Mouse (Mus musculus) bone marrow macrophage, adult 2 months (primary cell): ENCODE measurements around the gene Stoml1.

Experiments used
- CTCF ChIP-seq: IDR thresholded peaks from 2 replicates; pipeline ENCODE4 v1.5.1; 2012; ENCODE audit warnings: low read depth, mild to moderate bottlenecking, low read length, moderate library complexity
- POLR2A ChIP-seq: IDR thresholded peaks from 2 replicates; pipeline ENCODE4 v1.6.1; 2012; ENCODE audit warnings: mild to moderate bottlenecking, low read depth, low read length, borderline replicate concordance

DNA sequence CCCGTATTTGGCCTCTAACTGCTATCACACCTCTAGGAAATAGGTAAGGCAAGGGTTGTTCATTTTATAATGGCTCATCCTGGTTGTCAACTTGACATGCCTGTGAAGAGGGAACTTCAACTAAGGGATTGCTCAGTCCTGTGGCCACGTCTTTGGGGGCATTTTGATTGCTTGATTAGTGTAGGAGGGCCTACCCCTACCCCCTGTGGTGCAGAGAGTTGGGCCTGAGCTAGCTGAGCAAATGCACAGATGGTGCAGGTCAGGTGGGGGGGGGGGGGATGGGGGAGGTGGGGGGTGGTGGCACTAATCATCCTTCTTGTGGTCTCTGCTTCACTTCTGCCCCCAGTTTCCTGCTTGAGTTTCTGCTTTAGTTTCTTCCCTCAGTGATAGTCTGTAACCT is 2.1 kb downstream of the Stoml1 start:
- no peak for TF ChIP-seq POLR2A
- TF ChIP-seq CTCF = no peak
